Mouse (Mus musculus) olfactory bulb, adult 2 months (tissue): ENCODE results near the gene Disp1.

Experiments
- CTCF ChIP-seq: fragments of 200-500 bp; IDR thresholded peaks from 2 replicates; pipeline ENCODE4 v1.5.1; 2012; ENCODE audit warnings: low read depth, mild to moderate bottlenecking, low read length, moderate library complexity; ENCODE audit not compliant: insufficient read depth
- POLR2A ChIP-seq: fragments of 200-500 bp; IDR thresholded peaks from 2 replicates; pipeline ENCODE4 v1.6.1; 2012; ENCODE audit warnings: mild to moderate bottlenecking, low read depth, low read length, moderate library complexity; ENCODE audit not compliant: insufficient read depth

DNA sequence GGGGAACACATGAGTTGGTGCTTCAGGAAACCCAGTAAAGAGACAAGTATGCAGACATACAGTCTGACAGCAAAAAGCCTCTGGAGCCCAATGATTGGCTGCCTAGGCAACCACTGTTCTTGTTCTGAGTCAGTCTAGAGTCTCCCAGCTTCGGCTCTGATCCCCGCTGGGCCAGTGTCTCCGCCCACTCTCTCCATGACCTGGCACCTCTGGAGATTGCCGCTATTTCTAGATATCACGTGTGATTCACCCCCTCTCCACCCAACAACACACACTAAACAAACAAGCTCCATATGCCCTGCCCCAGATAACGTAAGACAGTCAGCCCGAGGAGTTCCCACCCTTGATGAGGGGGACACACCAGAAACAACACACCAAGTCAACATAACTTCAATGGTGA lies 168.7 kb downstream of the Disp1 start:
- TF ChIP-seq CTCF (no peak), POLR2A (no peak)
